Mouse (Mus musculus): Measurements from ENCODE around the gene Luc7l. TPM values are rescaled to one million over a fixed set of nuclear protein-coding genes. Genes with fewer than 3 reads are reported as not detected.

Luc7l gene
- 134 TPM in 2 replicates for polyA plus RNA-seq (2015; fragmentation: Nextera tagmentation; extraction: Ambion mirVana)

DNA sequence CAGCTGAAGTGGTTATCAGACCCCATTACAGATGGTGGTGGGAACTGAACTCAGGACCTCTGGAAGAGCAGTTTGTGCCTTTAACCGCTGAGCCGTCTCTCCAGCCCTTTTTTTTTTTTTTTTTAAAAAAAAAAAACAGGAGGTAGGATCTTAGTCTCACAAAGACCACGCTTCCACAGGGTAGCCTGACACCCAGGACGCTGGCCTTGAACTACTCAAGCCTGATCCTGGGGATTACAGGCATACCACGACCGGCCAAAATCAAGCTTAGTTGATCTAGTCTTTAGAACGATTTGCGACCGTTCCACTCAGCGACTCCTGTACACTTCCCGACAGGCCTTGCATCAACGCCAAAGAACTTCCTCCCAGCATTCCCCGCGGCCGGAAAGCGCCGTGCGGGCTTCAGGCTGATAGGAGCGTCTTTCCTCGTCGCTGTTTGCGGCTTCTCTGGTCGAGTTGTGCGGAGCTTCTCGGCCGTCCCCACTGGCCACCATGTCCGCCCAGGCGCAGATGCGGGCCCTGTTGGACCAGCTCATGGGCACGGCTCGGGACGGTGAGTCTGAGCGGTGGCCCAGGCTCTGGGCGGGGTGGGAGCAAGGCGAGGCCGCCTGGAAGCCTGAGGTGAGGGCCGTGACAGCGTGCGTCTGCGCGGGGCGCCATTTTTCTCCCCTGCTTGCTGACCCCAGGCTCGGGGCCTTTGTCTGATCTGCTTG lies at the start of gene Luc7l:
TSS of gene Luc7l (plus strand) at position 358 of the 713 bp plus-strand sequence.
- Histone ChIP-seq H3K4me1 (peaks cover 12% of the 10 kb centered on the region), H3K9me3 (no peaks in the 10 kb centered on the region)
- under 1% methylated on average over 43 of the region's 43 CpGs for WGBS

DNA sequence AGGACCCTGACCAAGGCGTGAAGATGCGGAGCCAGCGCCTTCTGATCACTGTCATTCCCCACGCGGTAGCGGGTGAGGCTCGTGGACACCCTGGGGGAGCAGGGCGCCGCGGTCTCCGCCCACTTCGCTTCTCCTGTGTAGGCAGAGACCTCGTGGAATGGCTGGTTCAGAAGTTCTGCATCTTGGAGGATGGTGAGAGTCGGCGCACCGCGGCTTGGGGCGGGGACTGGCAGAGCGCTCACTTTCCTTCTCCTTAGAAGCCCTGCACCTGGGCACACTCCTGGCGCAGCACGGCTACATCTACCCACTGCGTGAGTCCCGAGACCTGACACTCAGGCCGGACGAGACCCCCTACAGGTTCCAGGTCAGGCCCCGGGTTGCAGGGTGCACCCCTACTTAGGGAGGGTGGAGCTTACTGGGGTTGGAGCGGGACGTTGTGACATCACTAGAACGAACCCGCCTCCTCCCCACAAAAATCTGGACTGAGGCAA lies 49.3 kb upstream of the Luc7l start:
- H3K4me3 ChIP-seq = peak overlapping the region; percentile 56
- WGBS = 1% methylated on average over 30 of the region's 30 CpGs
- no peak overlapping the region for H3K27ac ChIP-seq
- no peak for ATAC-seq (ENCODE audit: insufficient number of reproducible peaks, insufficient read depth, low FRiP score, low TSS enrichment, low read depth)
- peaks cover 28% of the 10 kb centered on the region for H3K4me1 ChIP-seq
- H3K9me3 ChIP-seq = no peaks in the 10 kb centered on the region
- peak overlapping the region; percentile 97 for H3K4me2 ChIP-seq
- no peaks in the 10 kb centered on the region for H3K36me3 ChIP-seq
- peaks cover 59% of the 10 kb centered on the region for H3K27me3 ChIP-seq
- H3K9ac ChIP-seq = peak overlapping the region; percentile 60

More for the DNA sequence above, at the start of gene Luc7l:
- Histone ChIP-seq H3K9ac (peak within 1 kb of the TSS; percentile 99), H3K36me3 (peaks cover 21% of the 10 kb centered on the region), H3K27ac (peak within 1 kb of the TSS; percentile 99), H3K4me3 (peak within 1 kb of the TSS; percentile 97), H3K27me3 (no peaks in the 10 kb centered on the region), H3K4me2 (peak within 1 kb of the TSS; percentile 75)
- peak; percentile 89 for ATAC-seq (ENCODE audit: insufficient number of reproducible peaks, insufficient read depth, low FRiP score, low TSS enrichment, low read depth)

DNA sequence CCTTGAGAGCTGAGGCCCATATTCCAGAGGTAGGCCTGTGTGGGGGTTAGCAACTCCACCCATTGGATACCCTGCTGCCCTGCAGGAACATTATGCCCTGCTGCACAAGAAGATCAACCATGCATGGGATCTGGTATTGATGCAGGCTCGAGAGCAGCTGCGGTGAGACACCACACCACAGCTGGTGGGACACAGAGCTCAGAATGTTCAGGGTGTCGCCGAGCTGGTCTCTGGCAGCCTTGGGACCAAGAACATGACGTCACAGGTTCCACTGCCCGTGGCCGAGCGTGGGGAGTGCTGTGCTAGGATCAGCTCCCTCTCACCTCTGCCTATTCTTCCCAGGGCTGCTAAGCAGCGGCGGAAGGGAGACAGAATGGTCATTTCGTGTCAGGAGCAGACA lies 47.9 kb upstream of the Luc7l start:
- Histone ChIP-seq H3K4me1 (peaks cover 28% of the 10 kb centered on the region), H3K36me3 (no peaks in the 10 kb centered on the region), H3K27me3 (peaks cover 48% of the 10 kb centered on the region), H3K9me3 (no peaks in the 10 kb centered on the region), H3K9ac (no peak overlapping the region), H3K27ac (no peak overlapping the region), H3K4me2 (no peak overlapping the region), H3K4me3 (no peak overlapping the region)
- WGBS = 36% methylated on average over 11 of the region's 11 CpGs
- ATAC-seq (ENCODE audit: insufficient number of reproducible peaks, insufficient read depth, low FRiP score, low TSS enrichment, low read depth) = no peak

DNA sequence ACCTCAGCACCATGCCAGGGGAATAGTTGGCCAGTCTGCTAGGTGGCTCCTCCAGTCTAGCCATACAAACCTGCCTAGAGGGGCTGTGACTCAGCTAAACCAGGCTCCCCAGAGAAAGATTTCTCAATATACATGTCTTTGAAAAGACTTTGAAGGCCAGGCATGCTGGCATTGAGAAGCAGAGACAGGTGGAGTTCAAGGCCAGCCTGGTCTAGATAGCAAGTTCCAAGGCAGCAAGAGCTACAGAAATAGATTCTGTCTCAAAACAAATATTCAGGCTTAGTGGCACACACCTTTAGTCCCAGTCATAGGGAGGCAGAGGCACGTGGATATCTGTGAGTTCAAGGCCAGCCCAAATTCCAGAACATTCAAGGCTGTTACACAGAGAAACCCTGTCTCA lies 46.3 kb upstream of the Luc7l start:
- Histone ChIP-seq H3K9ac (no peak overlapping the region), H3K36me3 (no peaks in the 10 kb centered on the region), H3K9me3 (no peaks in the 10 kb centered on the region), H3K4me2 (no peak overlapping the region), H3K4me3 (no peak overlapping the region), H3K27me3 (peaks cover 32% of the 10 kb centered on the region), H3K27ac (no peak overlapping the region), H3K4me1 (peaks cover 17% of the 10 kb centered on the region)
- 45% methylated on average over 1 of the region's 1 CpGs for WGBS
- no peak for ATAC-seq (ENCODE audit: insufficient number of reproducible peaks, insufficient read depth, low FRiP score, low TSS enrichment, low read depth)

DNA sequence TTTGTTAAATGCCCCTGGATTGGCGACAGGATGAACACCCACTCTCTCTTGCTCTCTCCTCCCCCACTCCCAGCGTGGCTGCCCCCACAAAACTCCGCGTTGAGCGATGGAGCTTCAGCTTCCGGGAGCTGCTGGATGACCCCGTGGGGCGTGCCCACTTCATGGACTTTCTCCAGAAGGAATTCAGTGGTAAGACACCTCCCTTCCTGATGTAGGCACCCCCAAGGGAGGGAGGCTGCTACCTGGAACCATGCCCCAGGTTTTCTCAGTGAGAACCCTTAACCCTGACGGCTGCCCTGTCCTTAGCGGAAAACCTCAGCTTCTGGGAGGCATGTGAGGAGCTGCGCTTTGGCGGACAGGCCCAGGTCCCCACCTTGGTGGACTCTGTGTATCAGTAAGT lies 45.0 kb upstream of the Luc7l start, which contains the start of gene Arhgdig:
TSS of gene Arhgdig (minus strand) at position 101 of the 400 bp plus-strand sequence.
- Histone ChIP-seq H3K4me3 (no peak within 1 kb of the TSS), H3K9me3 (no peaks in the 10 kb centered on the region), H3K4me1 (peaks cover 12% of the 10 kb centered on the region), H3K36me3 (peaks cover 5% of the 10 kb centered on the region), H3K4me2 (no peak within 1 kb of the TSS), H3K27me3 (peaks cover 19% of the 10 kb centered on the region), H3K27ac (no peak within 1 kb of the TSS), H3K9ac (no peak within 1 kb of the TSS)
- no peak for ATAC-seq (ENCODE audit: insufficient number of reproducible peaks, insufficient read depth, low FRiP score, low TSS enrichment, low read depth)
- WGBS = 87% methylated on average over 12 of the region's 12 CpGs

DNA sequence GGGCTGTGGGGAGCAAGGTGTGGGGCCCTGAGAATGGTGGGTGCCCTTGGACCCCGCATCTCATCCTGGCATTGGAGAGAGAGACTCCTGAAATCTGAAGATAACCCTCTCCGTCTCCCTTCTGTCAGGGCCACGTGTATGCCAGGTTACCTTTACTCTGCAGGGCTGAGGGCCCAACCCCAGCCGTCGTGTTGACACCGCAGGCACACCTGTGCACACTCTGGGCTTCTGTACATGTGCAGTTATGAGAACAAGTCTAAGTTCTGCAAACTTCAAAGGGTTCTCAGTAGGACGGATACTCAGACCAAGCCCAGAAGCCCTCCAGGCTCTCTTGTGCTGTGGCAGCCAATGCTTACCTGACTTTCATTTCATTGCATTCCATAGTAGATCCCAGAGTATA lies 40.5 kb upstream of the Luc7l start:
- H3K27me3 ChIP-seq = no peaks in the 10 kb centered on the region
- H3K4me3 ChIP-seq = no peak overlapping the region
- H3K9me3 ChIP-seq = no peaks in the 10 kb centered on the region
- no peak overlapping the region for H3K27ac ChIP-seq
- WGBS = 88% methylated on average over 7 of the region's 7 CpGs
- no peaks in the 10 kb centered on the region for H3K4me1 ChIP-seq
- peaks cover 43% of the 10 kb centered on the region for H3K36me3 ChIP-seq
- H3K4me2 ChIP-seq = no peak overlapping the region
- no peak for ATAC-seq (ENCODE audit: insufficient number of reproducible peaks, insufficient read depth, low FRiP score, low TSS enrichment, low read depth)
- no peak overlapping the region for H3K9ac ChIP-seq

DNA sequence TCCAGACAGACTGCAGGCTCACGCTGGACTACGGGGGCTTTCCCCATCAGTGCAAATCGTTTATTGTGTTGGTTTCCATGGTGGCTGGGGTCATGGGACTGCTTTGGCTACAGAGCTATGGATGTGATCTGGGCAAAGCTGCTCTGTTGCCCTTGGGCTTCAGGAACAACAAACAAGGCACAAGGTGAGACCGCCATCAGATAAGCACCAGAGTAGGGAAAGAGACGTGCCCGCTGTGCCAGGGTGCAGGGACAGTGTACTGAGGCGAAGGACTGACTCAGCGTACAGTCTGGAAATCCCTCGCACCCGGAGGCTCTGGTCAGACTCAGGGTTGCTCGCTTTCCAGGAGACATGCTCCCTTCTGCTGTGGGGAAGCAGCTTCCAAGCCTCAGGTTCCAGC lies 40.0 kb upstream of the Luc7l start:
- Histone ChIP-seq H3K9ac (no peak overlapping the region), H3K4me3 (no peak overlapping the region), H3K27ac (no peak overlapping the region), H3K4me1 (no peaks in the 10 kb centered on the region), H3K27me3 (no peaks in the 10 kb centered on the region), H3K9me3 (no peaks in the 10 kb centered on the region), H3K4me2 (no peak overlapping the region), H3K36me3 (peaks cover 47% of the 10 kb centered on the region)
- 85% methylated on average over 11 of the region's 11 CpGs for WGBS
- ATAC-seq (ENCODE audit: insufficient number of reproducible peaks, insufficient read depth, low FRiP score, low TSS enrichment, low read depth) = no peak

DNA sequence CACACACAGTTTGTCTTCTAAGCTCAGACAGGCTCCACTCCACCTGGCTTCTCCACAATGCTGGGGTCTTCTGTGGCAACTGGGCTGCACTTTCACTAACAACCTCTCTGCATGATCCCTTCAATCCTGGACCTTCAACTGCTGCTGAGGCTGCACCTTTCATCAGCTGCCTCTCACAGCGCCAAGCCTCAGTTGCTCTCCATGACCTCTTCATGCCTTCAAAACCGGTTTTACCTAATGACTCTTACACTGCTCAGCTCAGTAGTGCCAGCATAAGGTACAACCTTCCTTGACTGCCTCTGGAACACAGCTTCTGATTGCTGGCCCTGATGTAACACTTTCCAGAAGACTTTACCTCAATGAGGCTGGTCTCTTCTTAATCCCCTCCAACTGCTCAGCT lies 31.2 kb upstream of the Luc7l start:
- Histone ChIP-seq H3K27ac (no peak overlapping the region), H3K36me3 (peaks cover 20% of the 10 kb centered on the region), H3K4me1 (no peaks in the 10 kb centered on the region), H3K9me3 (no peaks in the 10 kb centered on the region), H3K9ac (no peak overlapping the region), H3K27me3 (no peaks in the 10 kb centered on the region), H3K4me3 (no peak overlapping the region), H3K4me2 (no peak overlapping the region)
- WGBS = 79% methylated on average over 2 of the region's 2 CpGs
- ATAC-seq (ENCODE audit: insufficient number of reproducible peaks, insufficient read depth, low FRiP score, low TSS enrichment, low read depth) = no peak

DNA sequence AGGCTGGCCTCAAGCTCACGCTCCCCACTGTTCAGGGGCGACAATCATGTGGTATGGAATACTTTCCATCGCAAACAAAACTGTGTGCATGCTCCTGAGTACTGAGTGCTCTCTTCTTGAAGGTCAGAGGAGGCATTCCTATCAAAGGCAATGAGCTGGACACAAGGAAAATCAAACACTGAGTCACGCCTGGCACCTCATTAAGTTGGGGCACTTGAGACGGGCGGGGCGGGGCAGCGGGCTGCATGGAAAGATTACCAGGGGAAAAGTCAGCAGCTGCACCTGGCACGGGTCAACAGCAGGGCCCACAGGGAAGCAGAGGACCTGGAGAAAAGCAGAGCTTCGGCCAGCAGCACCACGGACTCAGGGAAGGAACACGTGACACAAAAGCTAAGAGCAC lies 27.5 kb upstream of the Luc7l start:
- Histone ChIP-seq H3K27ac (no peak overlapping the region), H3K4me1 (no peaks in the 10 kb centered on the region), H3K4me2 (no peak overlapping the region), H3K9ac (no peak overlapping the region), H3K27me3 (no peaks in the 10 kb centered on the region), H3K36me3 (no peaks in the 10 kb centered on the region), H3K9me3 (no peaks in the 10 kb centered on the region), H3K4me3 (no peak overlapping the region)
- WGBS = 88% methylated on average over 12 of the region's 12 CpGs
- no peak for ATAC-seq (ENCODE audit: insufficient number of reproducible peaks, insufficient read depth, low FRiP score, low TSS enrichment, low read depth)

DNA sequence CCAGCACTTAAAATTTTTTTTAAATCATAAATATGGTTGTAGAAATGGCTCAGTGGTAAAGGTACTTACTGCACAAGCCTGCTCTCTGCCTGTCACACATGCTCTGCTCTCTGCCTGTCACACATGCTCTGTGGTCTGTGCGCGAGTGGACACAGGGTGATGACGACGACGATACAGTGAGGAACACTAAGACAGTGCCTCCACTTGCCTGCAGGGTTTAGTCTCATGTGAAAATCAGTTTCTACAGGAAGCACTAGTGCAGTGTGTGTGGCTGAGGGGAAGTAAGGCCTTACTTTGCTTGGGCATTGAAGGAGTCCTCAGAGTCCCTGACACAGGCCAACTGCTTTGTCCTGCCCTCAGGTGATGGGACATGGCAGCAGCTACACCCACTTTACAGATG lies 22.9 kb upstream of the Luc7l start:
- WGBS = 94% methylated on average over 5 of the region's 5 CpGs
- Histone ChIP-seq H3K4me2 (no peak overlapping the region), H3K9me3 (no peaks in the 10 kb centered on the region), H3K4me3 (no peak overlapping the region), H3K36me3 (peaks cover 7% of the 10 kb centered on the region; the same call in 1 of the 2 replicates), H3K9ac (no peak overlapping the region), H3K27ac (no peak overlapping the region), H3K27me3 (no peaks in the 10 kb centered on the region), H3K4me1 (no peaks in the 10 kb centered on the region)
- ATAC-seq (ENCODE audit: insufficient number of reproducible peaks, insufficient read depth, low FRiP score, low TSS enrichment, low read depth) = no peak

DNA sequence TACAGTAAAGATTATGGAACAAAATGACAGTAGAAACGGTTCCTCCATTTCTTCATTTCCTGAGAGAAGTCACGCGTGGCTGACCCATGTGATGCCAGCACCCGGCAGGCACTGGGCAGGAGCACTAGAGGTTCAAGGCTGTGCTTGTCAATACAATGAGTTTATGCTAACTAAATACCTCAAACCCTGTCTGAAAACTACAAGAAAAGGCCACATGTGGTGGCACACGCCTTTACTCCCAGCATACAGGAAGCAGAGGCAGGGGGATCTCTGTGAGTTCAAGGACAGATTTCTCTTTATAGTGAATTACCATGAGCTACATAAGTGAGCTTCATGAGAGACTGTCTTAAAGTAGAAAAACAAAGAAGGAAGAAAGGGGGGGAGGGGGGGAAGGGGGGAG lies 21.5 kb upstream of the Luc7l start:
- 93% methylated on average over 5 of the region's 5 CpGs for WGBS
- Histone ChIP-seq H3K36me3 (peaks cover 7% of the 10 kb centered on the region; the same call in 1 of the 2 replicates), H3K4me3 (no peak overlapping the region), H3K27me3 (no peaks in the 10 kb centered on the region), H3K9me3 (no peaks in the 10 kb centered on the region), H3K4me2 (no peak overlapping the region), H3K4me1 (0 out of 2 replicates have a peak, but pooled peaks cover 11% of the 10 kb centered on the region), H3K27ac (no peak overlapping the region), H3K9ac (no peak overlapping the region)
- no peak for ATAC-seq (ENCODE audit: insufficient number of reproducible peaks, insufficient read depth, low FRiP score, low TSS enrichment, low read depth)

DNA sequence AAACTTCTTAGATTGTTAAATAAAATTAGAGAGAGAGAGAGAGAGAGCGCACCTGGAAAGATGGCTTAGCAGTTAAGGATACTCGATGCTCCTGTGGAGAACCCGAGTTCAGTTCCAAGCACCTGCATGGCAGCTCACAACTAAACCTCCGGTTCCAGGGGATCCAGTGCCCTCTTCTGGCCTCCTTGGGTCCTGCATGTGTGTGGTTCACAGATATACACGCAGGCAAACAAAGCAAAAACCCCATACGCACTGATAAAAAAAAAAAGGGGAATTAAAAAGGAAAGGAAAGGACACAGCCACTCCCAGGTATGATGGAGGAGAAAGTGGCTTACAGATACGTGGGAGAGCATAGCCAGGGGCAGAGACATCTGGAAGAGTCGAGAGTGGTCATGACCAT lies 19.8 kb upstream of the Luc7l start:
- WGBS = 73% methylated on average over 8 of the region's 8 CpGs
- H3K27me3 ChIP-seq = no peaks in the 10 kb centered on the region
- H3K4me2 ChIP-seq = no peak overlapping the region
- ATAC-seq (ENCODE audit: insufficient number of reproducible peaks, insufficient read depth, low FRiP score, low TSS enrichment, low read depth) = no peak
- H3K9me3 ChIP-seq = no peaks in the 10 kb centered on the region
- H3K27ac ChIP-seq = no peak overlapping the region
- no peak overlapping the region for H3K9ac ChIP-seq
- no peak overlapping the region for H3K4me3 ChIP-seq
- H3K4me1 ChIP-seq = 0 out of 2 replicates have a peak, but pooled peaks cover 11% of the 10 kb centered on the region
- peaks cover 7% of the 10 kb centered on the region; the same call in 1 of the 2 replicates for H3K36me3 ChIP-seq

All from embryonic facial prominence, embryonic 13.5 days (tissue).